In genomic region chr8:97861511-97861910, GRCm38 (mm10) we compare ENCODE assay signal across 26 mouse cellular contexts.
DNase-seq lines count a peak whose midpoint lies in the region; ATAC-seq and TF ChIP-seq lines count a peak whose summit lies in the region.
"Had no signal": no experiment of that assay in that cellular context is flagged by ENCODE, and none has a peak within 500 bp of the region (broad histone marks: within the 10 kb centered on the region; RNA-seq: fewer than 3 reads in every experiment).

No protein-coding gene starts in this region.

- TF ChIP-seq POLR2A in brain, embryonic 14.5 days (IDR thresholded peaks at IDR 0.05; ENCODE audit: borderline replicate concordance, extremely low read depth, insufficient read depth, insufficient read length, poor library complexity, severe bottlenecking): no peak

- H3K36me3 ChIP-seq in hindbrain, postnatal 0 days (ENCODE audit: insufficient read depth, low read length): no peaks in the 10 kb centered on the region
- H3K36me3 ChIP-seq in hindbrain, embryonic 11.5 days (ENCODE audit: control insufficient read depth, insufficient read depth, low read length): no peaks in the 10 kb centered on the region
- H3K36me3 ChIP-seq: G1E; heart, embryonic 13.5 days; hindbrain, embryonic 13.5 days; limb, embryonic 15.5 days; midbrain, embryonic 13.5 days had no signal

- peak; percentile 53 to 82 for DNase-seq in cerebellum, postnatal 14 days
- DNase-seq in cerebellum, adult 11 months: no peak
- peak; percentile 15 for DNase-seq in hindbrain, postnatal 0 days (ENCODE audit: low spot score)
- DNase-seq in hindbrain, embryonic 11.5 days (ENCODE audit: low spot score): no peak
- peak; percentile 53 for DNase-seq in brain, embryonic 14.5 days (ENCODE audit: low read depth)
- DNase-seq in cerebellum, postnatal 36 days: peak; percentile 26 to 36
- no peak for DNase-seq in adrenal gland, adult 18-20 months (ENCODE audit: low spot score in 2 of 2)
- no peak for DNase-seq in spleen, postnatal 14 days (ENCODE audit: low spot score in 2 of 2)
- DNase-seq: adrenal gland, adult 8-10 months; B cell, adult 2 months; gastrocnemius, postnatal 36 days; heart, adult 2 months; heart, postnatal 14 days; kidney, adult 18-20 months; kidney, postnatal 4 days; left cerebral cortex, postnatal 4 days; lung, embryonic 14.5 days; right cerebral cortex, postnatal 14 days had no signal

- no peak for ATAC-seq in hindbrain, postnatal 0 days
- ATAC-seq in hindbrain, embryonic 11.5 days (ENCODE audit: low FRiP score): no peak
- ATAC-seq: inflammation-experienced regulatory T-cells, adult 6 months; midbrain, embryonic 13.5 days had no signal

- no peak overlapping the region for H3K4me3 ChIP-seq in hindbrain, postnatal 0 days (ENCODE audit: low read length)
- no peak overlapping the region for H3K4me3 ChIP-seq in hindbrain, embryonic 11.5 days (ENCODE audit: low read depth, low read length)
- H3K4me3 ChIP-seq: heart, adult 2 months; heart, embryonic 13.5 days; hindbrain, embryonic 13.5 days; limb, embryonic 15.5 days; midbrain, embryonic 13.5 days had no signal

- 74% methylated on average over 2 of the region's 2 CpGs for WGBS in hindbrain, postnatal 0 days
- 78% methylated on average over 2 of the region's 2 CpGs for WGBS in hindbrain, embryonic 11.5 days

- H3K27me3 ChIP-seq in hindbrain, postnatal 0 days (ENCODE audit: insufficient read depth, low read length): no peaks in the 10 kb centered on the region
- H3K27me3 ChIP-seq in hindbrain, embryonic 11.5 days (ENCODE audit: control insufficient read depth, insufficient read depth, low read length): no peaks in the 10 kb centered on the region
- H3K27me3 ChIP-seq: CH12.LX; heart, embryonic 13.5 days; hindbrain, embryonic 13.5 days; limb, embryonic 15.5 days; midbrain, embryonic 13.5 days had no signal

- no peak overlapping the region for H3K9ac ChIP-seq in hindbrain, postnatal 0 days (replicated peaks; ENCODE audit: low read length)
- no peak overlapping the region for H3K9ac ChIP-seq in hindbrain, embryonic 11.5 days (ENCODE audit: low read depth, low read length)
- H3K9ac ChIP-seq: heart, embryonic 13.5 days; hindbrain, embryonic 13.5 days; limb, embryonic 15.5 days; liver, embryonic 14.5 days; lung, embryonic 14.5 days; midbrain, embryonic 13.5 days had no signal

- H3K27ac ChIP-seq in hindbrain, postnatal 0 days: no peak overlapping the region
- H3K27ac ChIP-seq in hindbrain, embryonic 11.5 days (ENCODE audit: low read depth, low read length): no peak overlapping the region
- H3K27ac ChIP-seq: heart, adult 2 months; heart, embryonic 13.5 days; hindbrain, embryonic 13.5 days; limb, embryonic 15.5 days; liver, embryonic 14.5 days; midbrain, embryonic 13.5 days had no signal

- TF ChIP-seq CTCF in hindbrain, postnatal 0 days (IDR thresholded peaks at IDR 0.05; ENCODE audit: low read depth): no peak
- no peak for TF ChIP-seq CTCF in brain, embryonic 14.5 days (IDR thresholded peaks at IDR 0.05; ENCODE audit: borderline replicate concordance, extremely low read depth, insufficient read depth, insufficient read length)

- no peaks in the 10 kb centered on the region for H3K4me1 ChIP-seq in hindbrain, postnatal 0 days (ENCODE audit: insufficient read depth, low read length)
- no peaks in the 10 kb centered on the region for H3K4me1 ChIP-seq in hindbrain, embryonic 11.5 days (replicated peaks; ENCODE audit: control insufficient read depth, insufficient read depth, low read length)
- H3K4me1 ChIP-seq: heart, embryonic 13.5 days; hindbrain, embryonic 13.5 days; limb, embryonic 15.5 days had no signal

- no peak overlapping the region for H3K4me2 ChIP-seq in hindbrain, postnatal 0 days (ENCODE audit: low read depth, low read length)
- H3K4me2 ChIP-seq in hindbrain, embryonic 11.5 days (replicated peaks; ENCODE audit: low read depth, low read length): no peak overlapping the region
- H3K4me2 ChIP-seq: heart, embryonic 13.5 days; hindbrain, embryonic 13.5 days; limb, embryonic 15.5 days; lung, embryonic 14.5 days; midbrain, embryonic 13.5 days had no signal

- no peaks in the 10 kb centered on the region for H3K9me3 ChIP-seq in hindbrain, postnatal 0 days (ENCODE audit: low read length)
- H3K9me3 ChIP-seq in hindbrain, embryonic 11.5 days (ENCODE audit: control insufficient read depth, low read length): no peaks in the 10 kb centered on the region
- H3K9me3 ChIP-seq: G1E; heart, embryonic 13.5 days; hindbrain, embryonic 13.5 days; limb, embryonic 15.5 days; midbrain, embryonic 13.5 days had no signal

Comparison
In these comparisons a context has a peak if more than half of its experiments do, and no peak if none do; other contexts are left out.
1. DNase-seq: peak in cerebellum, postnatal 14 days (2 of 2), hindbrain, postnatal 0 days (single experiment), brain, embryonic 14.5 days (single experiment) and cerebellum, postnatal 36 days (2 of 2); none in cerebellum, adult 11 months (single experiment), hindbrain, embryonic 11.5 days (single experiment), adrenal gland, adult 18-20 months (0 of 2) and spleen, postnatal 14 days (0 of 2).